8 mouse cellular contexts compared by ENCODE assay signal in genomic region chr9:88361211-88361909, GRCm38 (mm10). TPM values are rescaled to one million over a fixed set of nuclear protein-coding genes. Genes with fewer than 3 reads are reported as not detected.
DNase-seq lines count a peak whose midpoint lies in the region; ATAC-seq and TF ChIP-seq lines count a peak whose summit lies in the region.

No protein-coding gene starts in this region.

- H3K27me3 ChIP-seq in heart, embryonic 16.5 days (ENCODE audit: control insufficient read depth, insufficient read depth, low read length) = no peaks in the 10 kb centered on the region
- H3K27me3 ChIP-seq in liver, postnatal 0 days (ENCODE audit: insufficient read depth, low read length) = no peaks in the 10 kb centered on the region
- no peaks in the 10 kb centered on the region for H3K27me3 ChIP-seq in midbrain, embryonic 15.5 days (replicated peaks)

- H3K4me1 ChIP-seq in heart, embryonic 16.5 days (ENCODE audit: control insufficient read depth, insufficient read depth, low read length) = peaks cover 23% of the 10 kb centered on the region
- H3K4me1 ChIP-seq in liver, postnatal 0 days (ENCODE audit: insufficient read depth) = peaks cover 2% of the 10 kb centered on the region; the same call in 1 of the 2 replicates
- H3K4me1 ChIP-seq in midbrain, embryonic 15.5 days = peaks cover 5% of the 10 kb centered on the region; the same call in 1 of the 2 replicates

- WGBS in heart, embryonic 16.5 days = 60% methylated on average over 14 of the region's 14 CpGs
- 53% methylated on average over 14 of the region's 14 CpGs for WGBS in liver, postnatal 0 days (ENCODE audit: insufficient replicate concordance)
- 80% methylated on average over 14 of the region's 14 CpGs for WGBS in midbrain, embryonic 15.5 days

- no peak for TF ChIP-seq CTCF in gastrocnemius, adult 2 months (IDR thresholded peaks at IDR 0.05)
- TF ChIP-seq CTCF in liver, postnatal 0 days (IDR thresholded peaks at IDR 0.05; ENCODE audit: low read depth) = no peak

- H3K9me3 ChIP-seq in heart, embryonic 16.5 days (replicated peaks; ENCODE audit: control insufficient read depth, low read length) = no peaks in the 10 kb centered on the region
- H3K9me3 ChIP-seq in liver, postnatal 0 days (ENCODE audit: low read length) = no peaks in the 10 kb centered on the region
- no peaks in the 10 kb centered on the region for H3K9me3 ChIP-seq in midbrain, embryonic 15.5 days

- H3K4me2 ChIP-seq in heart, embryonic 16.5 days (ENCODE audit: low read depth, low read length) = no peak overlapping the region
- no peak overlapping the region for H3K4me2 ChIP-seq in liver, postnatal 0 days (ENCODE audit: low read depth, low read length)
- H3K4me2 ChIP-seq in midbrain, embryonic 15.5 days = no peak overlapping the region

- intact Hi-C loops in gastrocnemius, adult 2 months (cut with DNase I) = no loop called here
- intact Hi-C loops in gastrocnemius, postnatal 14 days (cut with DNase I; ENCODE audit: low total_unique reads) = loop anchor here (10.0 kb wide), 1 partner anchor 117 kb away; no protein-coding TSS in a partner anchor

- peaks cover 10% of the 10 kb centered on the region for H3K36me3 ChIP-seq in heart, embryonic 16.5 days (ENCODE audit: control insufficient read depth, insufficient read depth)
- H3K36me3 ChIP-seq in liver, postnatal 0 days (replicated peaks; ENCODE audit: insufficient read depth, low read length) = peaks cover 12% of the 10 kb centered on the region; the same call in 1 of the 2 replicates
- H3K36me3 ChIP-seq in midbrain, embryonic 15.5 days (replicated peaks) = no peaks in the 10 kb centered on the region

- H3K4me3 ChIP-seq in gastrocnemius, adult 2 months = no peak overlapping the region
- no peak overlapping the region for H3K4me3 ChIP-seq in heart, embryonic 16.5 days (ENCODE audit: low read length)
- H3K4me3 ChIP-seq in liver, postnatal 0 days (ENCODE audit: low read depth, low read length) = no peak overlapping the region
- H3K4me3 ChIP-seq in midbrain, embryonic 15.5 days = no peak overlapping the region

- DNase-seq in gastrocnemius, adult 2 months = no peak
- DNase-seq in gastrocnemius, postnatal 14 days = no peak
- peak; percentile 71 for DNase-seq in adrenal gland, adult 2 months
- DNase-seq in liver, postnatal 0 days = no peak
- DNase-seq in right cerebral cortex, postnatal 25 days = no peak
- no peak for DNase-seq in thymus, postnatal 4 days

- peak; percentile 30; the same call in 1 of the 2 replicates for ATAC-seq in heart, embryonic 16.5 days (replicated peaks; ENCODE audit: extremely low read depth, insufficient read depth, low FRiP score)
- ATAC-seq in liver, postnatal 0 days = no peak
- no peak for ATAC-seq in midbrain, embryonic 15.5 days (replicated peaks)

- H3K9ac ChIP-seq in heart, embryonic 16.5 days (ENCODE audit: low read length) = no peak overlapping the region
- no peak overlapping the region for H3K9ac ChIP-seq in liver, postnatal 0 days (replicated peaks)
- no peak overlapping the region for H3K9ac ChIP-seq in midbrain, embryonic 15.5 days

- TF ChIP-seq EP300 in liver, postnatal 0 days (IDR thresholded peaks at IDR 0.05; ENCODE audit: low read depth) = no peak

- H3K27ac ChIP-seq in gastrocnemius, adult 2 months = peak overlapping the region; percentile 13; the same call in 1 of the 2 replicates
- peak overlapping the region; percentile 74 for H3K27ac ChIP-seq in heart, embryonic 16.5 days (ENCODE audit: low read length)
- H3K27ac ChIP-seq in liver, postnatal 0 days (ENCODE audit: low read depth) = 0 out of 2 replicates have a peak overlapping the region, but pooled peaks have one; percentile 1
- no peak overlapping the region for H3K27ac ChIP-seq in midbrain, embryonic 15.5 days

RNA-seq across cellular contexts. Expression of gene Nt5e, which starts 34.4 kb away (rescaled TPM):
- 1 to 10 TPM; 2.2 to 2.5 TPM for total RNA-seq in gastrocnemius, adult 2 months (2021)
- total RNA-seq in gastrocnemius, postnatal 14 days (2021) = 1 to 10 TPM; 4.8 to 5.2 TPM
- 10 to 100 TPM; 11.1 to 13.6 TPM for total RNA-seq in adrenal gland, adult 2 months (2021)
- polyA plus RNA-seq in adrenal gland, adult 2 months (2012; rRNA removed) = 1.6 and 4.1 TPM in 2 replicates
- polyA plus RNA-seq in heart, embryonic 16.5 days (2015; fragmentation: Nextera tagmentation; extraction: Ambion mirVana) = 4.6 and 5.8 TPM in 2 replicates
- polyA plus RNA-seq in liver, postnatal 0 days (2015; fragmentation: Nextera tagmentation; extraction: Ambion mirVana) = 17.3 and 18.9 TPM in 2 replicates
- 0.95 and 1.3 TPM in 2 replicates for polyA plus RNA-seq in midbrain, embryonic 15.5 days (2015; fragmentation: Nextera tagmentation; extraction: Ambion mirVana)
